ENCODE assay signal across 7 mouse cellular contexts in the genomic region with DNA sequence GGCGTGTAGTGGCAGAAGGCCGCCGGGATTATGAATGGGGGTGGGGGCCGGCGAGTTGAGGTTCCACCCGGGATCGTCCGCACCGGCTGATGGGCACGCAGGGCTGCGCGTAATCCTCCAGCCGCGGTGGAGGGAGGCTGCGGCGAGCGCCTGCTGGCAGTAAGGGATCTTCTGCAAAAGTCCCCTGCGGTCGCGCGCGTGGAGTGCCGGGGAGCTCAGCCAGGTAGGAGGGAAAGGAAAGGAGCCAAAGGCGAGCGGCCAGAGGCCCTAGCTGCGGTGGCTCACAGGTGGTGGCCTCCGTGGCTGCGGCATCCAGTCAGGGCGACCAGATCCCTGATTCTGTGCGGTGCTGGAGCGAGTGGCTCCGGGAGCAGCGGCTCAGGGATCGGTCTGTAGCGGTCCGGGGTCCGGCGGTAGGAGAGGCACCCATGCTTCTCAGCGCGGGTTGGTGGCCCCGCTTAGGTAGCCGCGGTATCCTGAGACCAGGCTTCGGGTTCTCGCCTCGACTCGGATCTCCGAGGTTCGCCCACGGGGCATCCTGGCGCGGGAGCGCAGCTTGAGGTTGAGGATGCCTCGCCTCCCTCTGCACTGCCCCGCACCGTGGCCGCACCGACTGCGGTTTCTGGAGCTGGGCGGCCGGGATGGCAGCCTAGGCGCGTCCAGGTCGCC. TPM values are rescaled to one million over a fixed set of nuclear protein-coding genes. Genes with fewer than 3 reads are reported as not detected.
DNase-seq lines count a peak whose midpoint lies in the region; ATAC-seq and TF ChIP-seq lines count a peak whose summit lies in the region.

No protein-coding gene starts in this region.

- H3K4me1 ChIP-seq in ES-E14 (ENCODE audit: control insufficient read depth in 2 of 2, insufficient read depth in 2 of 2, low read length in 2 of 2, poor library complexity in 1 of 2) = no peaks in the 10 kb centered on the region
- H3K4me1 ChIP-seq in embryonic facial prominence, embryonic 11.5 days (ENCODE audit: control insufficient read depth, insufficient read depth, low read length) = no peaks in the 10 kb centered on the region; the same call in 1 of the 2 replicates
- peaks cover 8% of the 10 kb centered on the region; the same call in 1 of the 2 replicates for H3K4me1 ChIP-seq in hindbrain, embryonic 14.5 days (replicated peaks; ENCODE audit: control insufficient read depth, insufficient read depth, low read length)
- peaks cover 13% of the 10 kb centered on the region for H3K4me1 ChIP-seq in limb, embryonic 12.5 days (replicated peaks)
- peaks cover 16% of the 10 kb centered on the region for H3K4me1 ChIP-seq in neural tube, embryonic 13.5 days (replicated peaks)

- no peak overlapping the region for H3K27ac ChIP-seq in ES-E14 (ENCODE audit: insufficient read depth, low read depth, low read length, poor library complexity, severe bottlenecking)
- no peak overlapping the region for H3K27ac ChIP-seq in embryonic facial prominence, embryonic 11.5 days (replicated peaks; ENCODE audit: low read depth, low read length)
- peak overlapping the region; percentile 34; the same call in 1 of the 2 replicates for H3K27ac ChIP-seq in hindbrain, embryonic 14.5 days
- H3K27ac ChIP-seq in limb, embryonic 12.5 days = no peak overlapping the region
- peak overlapping the region; percentile 49; the same call in 1 of the 2 replicates for H3K27ac ChIP-seq in neural tube, embryonic 13.5 days (replicated peaks)

- peak overlapping the region; percentile 58 to 80 for H3K4me3 ChIP-seq in ES-E14 (ENCODE audit: insufficient read depth in 1 of 2, low read depth in 1 of 2, low read length in 2 of 2, poor library complexity in 1 of 2, severe bottlenecking in 1 of 2)
- peak overlapping the region; percentile 45 for H3K4me3 ChIP-seq in embryonic facial prominence, embryonic 11.5 days (ENCODE audit: low read depth, low read length)
- peak overlapping the region; percentile 63 for H3K4me3 ChIP-seq in hindbrain, embryonic 14.5 days (replicated peaks; ENCODE audit: low read length)
- H3K4me3 ChIP-seq in limb, embryonic 12.5 days (replicated peaks) = peak overlapping the region; percentile 57
- peak overlapping the region; percentile 67 for H3K4me3 ChIP-seq in neural tube, embryonic 13.5 days

- peak; percentile 80 for ATAC-seq in embryonic facial prominence, embryonic 11.5 days (replicated peaks; ENCODE audit: insufficient number of reproducible peaks, low FRiP score, low TSS enrichment, low read depth)
- peak; percentile 84 for ATAC-seq in hindbrain, embryonic 14.5 days (ENCODE audit: low FRiP score)
- ATAC-seq in limb, embryonic 12.5 days (ENCODE audit: insufficient number of reproducible peaks, insufficient read depth, low FRiP score, low TSS enrichment, low read depth) = peak; percentile 81
- peak; percentile 85 for ATAC-seq in neural tube, embryonic 13.5 days (ENCODE audit: low read depth)

- no peaks in the 10 kb centered on the region for H3K36me3 ChIP-seq in ES-E14 (ENCODE audit: control insufficient read depth, insufficient read depth, low read length, poor library complexity, severe bottlenecking)
- H3K36me3 ChIP-seq in embryonic facial prominence, embryonic 11.5 days (replicated peaks; ENCODE audit: control insufficient read depth, insufficient read depth, low read depth, low read length) = no peaks in the 10 kb centered on the region
- no peaks in the 10 kb centered on the region for H3K36me3 ChIP-seq in hindbrain, embryonic 14.5 days (replicated peaks; ENCODE audit: control insufficient read depth, insufficient read depth)
- no peaks in the 10 kb centered on the region for H3K36me3 ChIP-seq in limb, embryonic 12.5 days
- H3K36me3 ChIP-seq in neural tube, embryonic 13.5 days = no peaks in the 10 kb centered on the region

- DNase-seq in ES-E14 (ENCODE audit: low read depth, low spot score) = no peak
- DNase-seq in ZHBTc4 (ENCODE audit: low read depth, low spot score) = peak; percentile 60
- DNase-seq in embryonic facial prominence, embryonic 11.5 days (ENCODE audit: low spot score) = peak; percentile 40
- DNase-seq in hindbrain, embryonic 14.5 days (ENCODE audit: low spot score) = peak; percentile 48
- DNase-seq in natural killer cell, adult 2 months (ENCODE audit: low spot score in 2 of 2) = no peak

- H3K9me3 ChIP-seq in ES-E14 (ENCODE audit: control insufficient read depth, insufficient read depth, low read depth, low read length) = no peaks in the 10 kb centered on the region
- H3K9me3 ChIP-seq in embryonic facial prominence, embryonic 11.5 days (replicated peaks; ENCODE audit: control insufficient read depth, low read length) = no peaks in the 10 kb centered on the region
- H3K9me3 ChIP-seq in hindbrain, embryonic 14.5 days (ENCODE audit: control insufficient read depth, low read length) = no peaks in the 10 kb centered on the region
- H3K9me3 ChIP-seq in limb, embryonic 12.5 days = no peaks in the 10 kb centered on the region
- no peaks in the 10 kb centered on the region for H3K9me3 ChIP-seq in neural tube, embryonic 13.5 days

- peak overlapping the region; percentile 93 for H3K4me2 ChIP-seq in embryonic facial prominence, embryonic 11.5 days (ENCODE audit: low read depth, low read length)
- H3K4me2 ChIP-seq in hindbrain, embryonic 14.5 days (replicated peaks) = peak overlapping the region; percentile 97
- peak overlapping the region; percentile 94 for H3K4me2 ChIP-seq in limb, embryonic 12.5 days
- H3K4me2 ChIP-seq in neural tube, embryonic 13.5 days = peak overlapping the region; percentile 98

- under 1% methylated on average over 64 of the region's 64 CpGs for WGBS in embryonic facial prominence, embryonic 11.5 days
- under 1% methylated on average over 59 of the region's 64 CpGs for WGBS in hindbrain, embryonic 14.5 days
- WGBS in limb, embryonic 12.5 days = under 1% methylated on average over 64 of the region's 64 CpGs
- WGBS in neural tube, embryonic 13.5 days = under 1% methylated on average over 64 of the region's 64 CpGs

- H3K9ac ChIP-seq in ES-E14 (ENCODE audit: insufficient read depth, low read depth, low read length, poor library complexity, severe bottlenecking) = peak overlapping the region; percentile 33; the same call in 1 of the 2 replicates
- H3K9ac ChIP-seq in embryonic facial prominence, embryonic 11.5 days (replicated peaks; ENCODE audit: low read length) = peak overlapping the region; percentile 37
- peak overlapping the region; percentile 75 for H3K9ac ChIP-seq in hindbrain, embryonic 14.5 days
- H3K9ac ChIP-seq in limb, embryonic 12.5 days (replicated peaks) = peak overlapping the region; percentile 62
- H3K9ac ChIP-seq in neural tube, embryonic 13.5 days = peak overlapping the region; percentile 75

- in situ Hi-C loops in ES-E14 (cut with MboI; ENCODE audit: low sequenced_read_pairs in 2 of 2, unreplicated experiment in 2 of 2) = no loop called here

- peaks cover 10% of the 10 kb centered on the region; the same call in 1 of the 2 replicates for H3K27me3 ChIP-seq in embryonic facial prominence, embryonic 11.5 days (ENCODE audit: control insufficient read depth, insufficient read depth, low read length)
- H3K27me3 ChIP-seq in hindbrain, embryonic 14.5 days (ENCODE audit: control insufficient read depth, insufficient read depth, low read length) = peaks cover 29% of the 10 kb centered on the region
- peaks cover 36% of the 10 kb centered on the region for H3K27me3 ChIP-seq in limb, embryonic 12.5 days
- peaks cover 31% of the 10 kb centered on the region for H3K27me3 ChIP-seq in neural tube, embryonic 13.5 days

TF ChIP-seq in ES-E14, 5 proteins besides CTCF, POLR2A, EP300 and RAD21:
- TF ChIP-seq MAFK (IDR thresholded peaks at IDR 0.05; ENCODE audit: insufficient read depth, low read depth, low read length) (no peak), ZC3H11A (IDR thresholded peaks at IDR 0.05; ENCODE audit: borderline replicate concordance, low read depth, low read length) (no peak), ZNF384 (IDR thresholded peaks at IDR 0.05; ENCODE audit: low read depth, low read length) (no peak), CHD2 (IDR thresholded peaks at IDR 0.05; ENCODE audit: low read depth, low read length) (no peak), HCFC1 (IDR thresholded peaks at IDR 0.05; ENCODE audit: borderline replicate concordance, insufficient read depth, low read length) (no peak)

RNA-seq across cellular contexts. Expression of a gene that starts 0.4 kb away (rescaled TPM):
- 0.32 and 1.4 TPM in 2 replicates for total RNA-seq in ES-E14 (2012; rRNA removed)
- 10.3 and 11.4 TPM in 2 replicates for polyA plus RNA-seq in embryonic facial prominence, embryonic 11.5 days (2014; fragmentation: Nextera tagmentation; extraction: Ambion mirVana)
- polyA plus RNA-seq in hindbrain, embryonic 14.5 days (2014; fragmentation: Nextera tagmentation; extraction: Ambion mirVana) = 44.6 and 51.2 TPM in 2 replicates
- 8.4 and 9.1 TPM in 2 replicates for polyA plus RNA-seq in limb, embryonic 12.5 days (2016; fragmentation: Nextera tagmentation; extraction: Ambion mirVana)
- polyA plus RNA-seq in neural tube, embryonic 13.5 days (2015; fragmentation: Nextera tagmentation; extraction: Ambion mirVana) = 21.8 and 25.9 TPM in 2 replicates

Comparison
In these comparisons a context has a peak if more than half of its experiments do, and no peak if none do; other contexts are left out.
1. DNase-seq: peak in ZHBTc4 (single experiment), embryonic facial prominence, embryonic 11.5 days (single experiment) and hindbrain, embryonic 14.5 days (single experiment); none in ES-E14 (single experiment) and natural killer cell, adult 2 months (0 of 2).
2. H3K27ac ChIP-seq: peak in hindbrain, embryonic 14.5 days (single experiment) and neural tube, embryonic 13.5 days (single experiment); none in ES-E14 (single experiment), embryonic facial prominence, embryonic 11.5 days (single experiment) and limb, embryonic 12.5 days (single experiment).
3. Peak in every context shown above with its lines, with median percentiles within 50 percentile points of each other: H3K4me3 ChIP-seq, H3K9ac ChIP-seq, ATAC-seq and H3K4me2 ChIP-seq.